In the genomic region with DNA sequence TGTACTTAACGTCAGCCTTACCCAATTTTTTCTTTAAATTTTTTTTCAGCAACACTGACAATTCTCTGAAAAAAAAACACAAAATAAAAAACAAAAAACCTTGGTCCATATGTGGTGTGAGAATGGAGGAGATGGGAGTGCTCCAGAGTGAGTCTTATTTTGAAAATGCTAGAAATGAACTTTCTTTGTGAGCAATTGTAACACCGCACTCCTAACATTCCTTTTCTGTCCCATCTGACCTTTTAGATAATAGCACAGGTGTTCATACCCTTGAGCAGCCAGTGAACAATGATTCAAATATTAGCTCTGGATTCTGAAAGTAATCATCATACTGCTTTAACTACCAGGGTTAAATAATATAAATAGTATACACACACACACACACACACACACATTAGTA, we compare ENCODE assay signal across 28 mouse cellular contexts.
"Had no signal": no experiment of that assay in that cellular context is flagged by ENCODE, and none has a peak within 500 bp of the region (broad histone marks: within the 10 kb centered on the region; RNA-seq: fewer than 3 reads in every experiment).

No protein-coding gene starts in this region.

- H3K4me1 ChIP-seq: limb, embryonic 10.5 days; limb, embryonic 12.5 days; limb, embryonic 13.5 days; limb, embryonic 15.5 days; liver, embryonic 12.5 days; liver, embryonic 13.5 days; liver, embryonic 15.5 days; megakaryocyte, embryonic 14.5 days; midbrain, embryonic 10.5 days; midbrain, embryonic 12.5 days; midbrain, embryonic 13.5 days; midbrain, embryonic 15.5 days had no signal

- ATAC-seq: liver, embryonic 12.5 days; liver, postnatal 0 days; lung, postnatal 0 days; midbrain, embryonic 13.5 days; midbrain, embryonic 15.5 days; midbrain, embryonic 16.5 days had no signal

- H3K9ac ChIP-seq: limb, embryonic 12.5 days; limb, embryonic 13.5 days; limb, embryonic 15.5 days; liver, embryonic 12.5 days; liver, embryonic 13.5 days; liver, embryonic 14.5 days; liver, embryonic 15.5 days; liver, postnatal 0 days; midbrain, embryonic 12.5 days; midbrain, embryonic 13.5 days; midbrain, embryonic 15.5 days had no signal

- H3K4me2 ChIP-seq: limb, embryonic 12.5 days; limb, embryonic 13.5 days; limb, embryonic 15.5 days; liver, embryonic 11.5 days; liver, embryonic 12.5 days; liver, embryonic 13.5 days; liver, embryonic 15.5 days; midbrain, embryonic 11.5 days; midbrain, embryonic 12.5 days; midbrain, embryonic 13.5 days; midbrain, embryonic 15.5 days had no signal

- H3K27ac ChIP-seq: left cerebral cortex, adult 2 months; limb, embryonic 10.5 days; limb, embryonic 12.5 days; limb, embryonic 13.5 days; limb, embryonic 15.5 days; liver, embryonic 12.5 days; liver, embryonic 13.5 days; liver, embryonic 14.5 days; liver, embryonic 15.5 days; macrophage; midbrain, embryonic 10.5 days; midbrain, embryonic 12.5 days; midbrain, embryonic 13.5 days; midbrain, embryonic 15.5 days had no signal

- H3K4me3 ChIP-seq: left cerebral cortex, adult 2 months; limb, embryonic 10.5 days; limb, embryonic 12.5 days; limb, embryonic 13.5 days; limb, embryonic 15.5 days; liver, embryonic 12.5 days; liver, embryonic 13.5 days; liver, embryonic 15.5 days; megakaryocyte, embryonic 14.5 days; midbrain, embryonic 10.5 days; midbrain, embryonic 12.5 days; midbrain, embryonic 13.5 days; midbrain, embryonic 15.5 days; myocyte had no signal

- DNase-seq: left cerebral cortex, postnatal 4 days; liver; liver, embryonic 13.5 days; liver, postnatal 0 days; lung, adult 2 months; lung, postnatal 10 days; lung, postnatal 36 days; lung, postnatal 4 days; midbrain, embryonic 14.5 days had no signal

- H3K36me3 ChIP-seq: limb, embryonic 10.5 days; limb, embryonic 12.5 days; limb, embryonic 13.5 days; limb, embryonic 15.5 days; liver, embryonic 12.5 days; liver, embryonic 13.5 days; liver, embryonic 15.5 days; midbrain, embryonic 10.5 days; midbrain, embryonic 12.5 days; midbrain, embryonic 13.5 days; midbrain, embryonic 15.5 days had no signal

- H3K9me3 ChIP-seq: limb, embryonic 10.5 days; limb, embryonic 12.5 days; limb, embryonic 13.5 days; limb, embryonic 15.5 days; liver, embryonic 12.5 days; liver, embryonic 13.5 days; liver, embryonic 15.5 days; megakaryocyte, embryonic 14.5 days; midbrain, embryonic 10.5 days; midbrain, embryonic 12.5 days; midbrain, embryonic 13.5 days; midbrain, embryonic 15.5 days had no signal

- H3K27me3 ChIP-seq: limb, embryonic 12.5 days; limb, embryonic 13.5 days; limb, embryonic 15.5 days; liver, embryonic 12.5 days; liver, embryonic 13.5 days; liver, embryonic 15.5 days; megakaryocyte, embryonic 14.5 days; midbrain, embryonic 12.5 days; midbrain, embryonic 13.5 days; midbrain, embryonic 15.5 days had no signal
